Mouse (Mus musculus) gastrocnemius, postnatal 4 days (tissue): ENCODE data around the gene Pole3. TPM values are rescaled to one million over a fixed set of nuclear protein-coding genes. Genes with fewer than 3 reads are reported as not detected.
"Not testable (repeated sequence)": the region's sequence is repeated elsewhere in the genome, so short reads cannot be mapped to it uniquely, and the experiment has no call there.

ENCODE experiments used
- DNase-seq, 2 experiments: peaks; one replicate each; pipeline ENCODE4 v3.0.0; 2021 to 2022; ENCODE audit warnings: low spot score in 2 of 2, mixed read lengths in 2 of 2
- total RNA-seq, 2 experiments: library from RNA; stranded (reverse); gene quantifications; 2 replicates each; pipeline ENCODE4 v1.2.3; 2021

The Pole3 gene
- total RNA-seq, 2 experiments from 2014 or later: 27.8 to 31.3 TPM

DNA sequence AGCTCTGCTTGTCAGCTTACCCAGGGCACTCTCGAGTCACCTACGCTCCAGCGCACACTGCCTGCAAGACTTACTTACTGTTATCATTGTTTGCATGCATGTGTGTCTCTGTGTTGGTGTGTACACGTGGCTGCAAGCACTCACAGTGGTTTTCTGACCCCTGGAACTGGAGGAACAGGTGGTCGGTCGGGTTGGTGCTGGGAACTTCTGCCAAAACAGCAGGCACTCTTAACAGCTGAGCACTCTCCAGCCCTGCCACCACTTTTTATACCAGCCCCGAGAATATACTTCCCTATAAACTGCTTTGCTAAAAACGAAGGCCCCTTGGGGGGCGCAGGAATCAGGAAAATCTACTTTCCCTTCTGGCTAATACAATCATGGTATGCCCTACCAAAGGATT lies 30.6 kb downstream of the Pole3 start:
- no peak for DNase-seq

DNA sequence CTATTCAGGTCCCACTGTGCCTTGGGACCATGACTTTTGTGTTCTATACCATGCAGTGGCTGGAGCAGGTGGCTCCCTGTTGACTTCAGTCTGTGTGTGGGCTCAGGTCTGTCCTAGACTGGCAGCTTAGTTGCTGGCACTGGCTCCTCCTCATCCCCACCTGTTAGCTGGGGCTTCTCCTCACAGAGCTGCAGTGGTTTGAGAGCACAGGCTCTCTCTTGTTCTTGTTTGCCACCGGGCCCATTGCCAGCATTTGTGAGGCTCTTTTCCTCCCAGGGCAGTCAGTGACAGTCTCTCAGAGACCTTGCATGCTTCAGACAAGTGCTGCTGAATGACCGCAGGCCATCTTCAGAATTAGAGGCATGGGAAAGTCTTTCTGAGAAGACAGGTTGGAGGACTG lies 32.2 kb downstream of the Pole3 start:
- DNase-seq: no peak

DNA sequence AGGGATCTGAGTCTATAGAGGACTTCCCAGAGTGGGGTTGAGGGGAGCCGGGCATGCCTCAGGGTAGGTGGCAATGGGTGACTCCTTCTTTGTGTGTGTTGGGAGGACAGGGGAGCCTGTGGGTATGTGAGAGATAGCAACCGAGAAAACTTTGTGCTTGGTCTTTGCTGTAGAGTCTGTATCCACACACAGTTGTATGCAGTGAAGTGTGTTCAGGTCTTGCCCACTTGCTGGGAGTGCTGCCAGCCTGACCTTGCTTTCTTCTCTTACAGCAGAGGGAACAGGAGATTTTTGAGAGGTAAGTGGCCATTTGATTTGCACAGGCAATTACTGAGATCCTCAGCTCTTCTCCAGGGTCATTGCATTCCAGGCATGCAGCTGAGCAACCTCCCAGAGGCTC lies 37.0 kb downstream of the Pole3 start:
- no peak for DNase-seq

DNA sequence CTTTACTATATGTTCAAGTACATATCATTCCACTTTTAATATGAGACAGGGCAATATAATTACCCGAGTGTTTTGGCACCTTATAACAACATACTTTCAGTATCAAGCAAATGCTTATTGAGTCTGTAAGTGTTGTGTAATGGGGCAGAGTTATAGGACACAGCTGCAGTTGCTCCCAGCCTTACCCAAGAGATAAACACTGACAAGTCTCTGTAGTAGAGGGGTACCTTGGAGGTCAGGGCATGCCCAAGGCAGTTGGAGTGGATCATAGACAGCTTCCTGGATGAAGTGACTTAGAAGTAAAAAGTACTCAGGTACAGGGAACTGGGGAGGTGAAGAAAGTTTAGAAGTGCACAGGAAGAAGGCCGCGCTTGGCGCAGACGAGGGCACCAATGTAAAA lies 37.7 kb downstream of the Pole3 start:
- DNase-seq: no peak

- no peak for DNase-seq
Measured at GRCm38 (mm10) chr4:62486162-62486696, 38.6 kb downstream of the Pole3 start.

DNA sequence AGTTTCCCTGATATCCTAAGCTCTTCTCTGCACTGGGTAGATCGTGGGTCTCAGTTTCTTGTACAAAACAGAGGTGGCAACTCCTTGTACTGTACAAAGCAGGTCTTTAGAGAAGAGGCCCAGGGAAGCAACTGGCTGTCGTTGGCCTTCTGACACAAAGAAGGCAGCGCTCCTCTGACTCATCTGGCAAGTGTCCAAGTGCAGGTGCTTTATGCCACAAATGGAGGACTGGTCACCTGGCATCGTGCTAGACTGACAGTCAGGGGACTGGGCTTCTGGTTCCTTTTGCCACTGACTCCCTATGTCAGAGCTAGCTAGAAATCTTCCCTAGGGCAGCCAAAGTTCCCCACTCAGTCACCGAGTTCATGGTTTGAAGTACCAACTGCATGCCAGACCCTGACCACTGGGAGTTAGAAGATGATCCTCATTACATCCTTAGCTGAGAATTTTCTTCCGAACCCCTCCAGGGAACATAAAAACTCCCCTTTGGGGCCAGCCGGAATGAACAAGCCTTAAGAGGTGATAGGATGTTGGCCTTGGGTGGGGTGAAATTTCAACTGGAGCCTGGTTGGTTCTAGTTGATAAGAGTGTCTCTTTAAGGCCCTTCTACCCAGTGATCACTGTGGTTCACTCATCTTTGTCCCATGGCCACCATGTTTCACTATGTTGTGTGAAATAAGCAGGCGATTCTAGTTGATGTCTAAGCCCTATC lies 39.3 kb downstream of the Pole3 start:
- DNase-seq: no peak

- no peak for DNase-seq
Measured at GRCm38 (mm10) chr4:62484928-62485327, 39.9 kb downstream of the Pole3 start.

GRCm38 (mm10) chr4:62480709-62481605 lies 43.9 kb downstream of the Pole3 start:
- DNase-seq: no peak

- peak in 1 of 2 experiments; percentile 16 for DNase-seq
Measured at GRCm38 (mm10) chr4:62479937-62480708, 44.7 kb downstream of the Pole3 start, which contains the start of gene Bspry. Gene Bspry (plus strand): TSS chr4:62480053.

GRCm38 (mm10) chr4:62479593-62479936 lies 45.3 kb downstream of the Pole3 start:
- DNase-seq: not testable (repeated sequence)

DNA sequence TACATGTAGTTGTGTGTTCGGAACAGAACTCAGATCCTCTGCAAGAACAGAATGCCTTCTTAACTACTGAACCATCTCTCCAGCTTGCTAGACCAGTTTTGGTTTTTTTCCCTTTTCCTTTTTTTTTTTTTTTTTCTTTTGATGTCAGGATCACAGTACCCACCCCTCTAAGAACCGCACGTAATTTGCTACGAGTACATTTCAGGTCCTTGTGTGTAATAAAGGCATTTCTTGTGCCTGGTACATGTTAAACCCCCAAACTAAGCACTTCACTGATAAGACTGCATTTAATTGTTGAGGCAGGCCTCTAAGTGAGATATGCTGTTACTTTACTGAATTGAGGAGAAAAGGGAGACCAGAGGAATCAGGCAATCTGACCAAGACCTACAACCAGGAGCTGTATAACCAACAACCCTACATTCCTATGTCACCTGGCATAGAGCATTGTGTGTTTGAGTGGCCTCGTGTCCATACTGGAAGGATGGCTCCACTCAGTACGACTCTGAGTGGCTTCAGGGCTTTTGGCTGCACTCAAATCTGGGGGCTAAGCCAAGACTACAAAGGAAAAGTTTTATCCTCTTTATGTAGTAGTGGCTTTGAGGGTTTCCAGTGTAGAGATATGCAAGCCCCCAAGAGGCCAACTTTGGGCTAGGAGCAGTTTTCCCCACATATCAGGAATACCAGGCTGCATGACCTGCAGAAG lies 47.2 kb downstream of the Pole3 start:
- no peak for DNase-seq

DNA sequence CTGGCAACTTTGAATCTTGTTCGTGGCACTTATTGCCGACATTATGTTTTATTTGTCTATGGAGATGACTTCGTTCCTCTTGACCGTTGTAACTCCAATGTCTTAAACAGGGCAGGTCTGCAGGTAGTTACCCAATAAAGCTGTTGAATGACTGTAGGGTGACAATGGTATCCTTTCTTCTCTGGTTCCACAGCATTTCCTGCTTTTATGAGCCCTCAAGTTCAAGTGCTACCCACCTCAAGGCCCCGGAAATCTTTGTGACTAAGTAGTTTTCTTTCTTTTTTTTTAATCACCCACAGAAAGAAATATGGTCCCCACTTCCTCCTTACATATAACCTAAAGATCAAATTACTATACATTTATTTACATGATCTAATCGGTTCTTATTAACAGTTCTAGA lies 49.1 kb downstream of the Pole3 start:
- no peak for DNase-seq

DNA sequence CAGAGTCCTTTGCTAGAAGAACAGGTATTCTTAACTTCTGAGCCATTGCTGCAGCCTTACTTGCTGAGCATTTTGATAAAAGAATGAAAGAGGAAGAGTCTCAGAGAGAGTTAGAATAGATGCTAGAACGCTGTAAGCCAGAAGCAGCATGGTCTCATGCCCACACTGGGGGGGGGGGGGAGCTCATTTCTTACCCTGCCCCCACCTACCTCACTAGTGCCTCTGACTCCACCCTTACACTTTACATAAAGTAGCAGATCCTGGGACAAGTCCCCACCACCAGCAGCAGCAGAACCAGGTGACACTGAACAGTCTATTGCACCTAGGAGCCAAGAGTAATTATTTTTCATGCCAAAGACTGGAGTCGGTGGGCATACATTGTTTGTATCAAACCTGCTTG lies 49.7 kb downstream of the Pole3 start:
- DNase-seq: no peak

Other genes starting within 250 kb of the Pole3 start
- gene Fkbp15, start 164.5 kb downstream of the Pole3 start, total RNA-seq: 10 to 100 TPM; 26.7 to 28.5 TPM
- gene Slc31a1, start 164.3 kb downstream of the Pole3 start, total RNA-seq: 10 to 100 TPM; 17.7 to 18.8 TPM
- 10 to 100 TPM; 71.3 to 78.6 TPM for gene Cdc26, start 116.4 kb downstream of the Pole3 start, total RNA-seq
- 10 to 100 TPM; 14.0 to 15.0 TPM for gene Prpf4, start 116.3 kb downstream of the Pole3 start, total RNA-seq
- not detected for gene Rnf183, start 89.8 kb downstream of the Pole3 start, total RNA-seq
- 1 to 10 TPM in 1 of 2 experiments, under 1 TPM in 1; 0.91 to 1.1 TPM for gene Wdr31, start 54.2 kb downstream of the Pole3 start, total RNA-seq
- 1 to 10 TPM; 1.1 to 1.7 TPM for gene Bspry, start 45.0 kb downstream of the Pole3 start, total RNA-seq
- 10 to 100 TPM in 1 of 2 experiments, 1 to 10 TPM in 1; 9.0 to 10.5 TPM for gene Hdhd3, start 21.6 kb downstream of the Pole3 start, total RNA-seq
- 10 to 100 TPM; 34.0 to 41.1 TPM for gene Alad, start 5.2 kb downstream of the Pole3 start, total RNA-seq
- under 1 TPM; 0.34 to 0.44 TPM for gene 4933430I17Rik, start 301 bp upstream of the Pole3 start, total RNA-seq
- 10 to 100 TPM; 36.9 to 44.0 TPM for gene Rgs3, start 34.8 kb upstream of the Pole3 start, total RNA-seq